Mouse (Mus musculus): Measurements from ENCODE around the gene Telo2. TPM values are rescaled to one million over a fixed set of nuclear protein-coding genes. Genes with fewer than 3 reads are reported as not detected.

The Telo2 gene
- polyA plus RNA-seq, 1 experiment from 2014 or later = 36.7 TPM

DNA sequence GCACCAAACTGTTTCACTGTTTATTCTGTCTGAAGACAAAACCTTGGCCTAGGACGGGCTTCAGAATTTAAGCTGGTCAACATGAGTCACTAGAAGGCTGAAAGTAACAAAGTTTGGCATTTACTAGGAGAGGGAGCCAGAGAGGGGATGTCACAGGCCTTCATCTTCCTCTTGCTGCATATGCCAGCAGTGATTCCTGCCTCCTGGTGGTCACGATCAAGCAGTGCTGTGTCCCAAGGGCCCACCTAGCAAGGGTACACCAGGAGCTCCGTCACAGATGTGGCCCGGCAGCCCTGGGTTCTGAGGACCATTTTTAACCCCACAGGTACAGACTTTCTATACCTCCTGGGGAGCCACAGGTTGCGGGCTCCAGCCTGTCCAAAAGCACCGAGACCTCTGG is 58.7 kb downstream of the Telo2 start:
- H3K4me1 ChIP-seq (replicated peaks; ENCODE audit: control insufficient read depth, insufficient read depth, low read length) = no peaks in the 10 kb centered on the region
- H3K9me3 ChIP-seq (ENCODE audit: control insufficient read depth, low read length) = no peaks in the 10 kb centered on the region
- H3K27ac ChIP-seq (ENCODE audit: low read depth) = no peak overlapping the region
- no peak overlapping the region for H3K9ac ChIP-seq (ENCODE audit: low read length)
- H3K36me3 ChIP-seq (ENCODE audit: control insufficient read depth, insufficient read depth, low read length) = peaks cover 79% of the 10 kb centered on the region
- ATAC-seq (replicated peaks; ENCODE audit: low FRiP score, low TSS enrichment, low read depth) (no peak), DNase-seq (ENCODE audit: low spot score) (no peak)
- H3K4me3 ChIP-seq (ENCODE audit: low read depth, low read length) = no peak overlapping the region
- no peaks in the 10 kb centered on the region for H3K27me3 ChIP-seq (replicated peaks; ENCODE audit: control insufficient read depth, insufficient read depth, low read length)
- WGBS = 79% methylated on average over 6 of the region's 6 CpGs
- no peak overlapping the region for H3K4me2 ChIP-seq (ENCODE audit: low read length)

DNA sequence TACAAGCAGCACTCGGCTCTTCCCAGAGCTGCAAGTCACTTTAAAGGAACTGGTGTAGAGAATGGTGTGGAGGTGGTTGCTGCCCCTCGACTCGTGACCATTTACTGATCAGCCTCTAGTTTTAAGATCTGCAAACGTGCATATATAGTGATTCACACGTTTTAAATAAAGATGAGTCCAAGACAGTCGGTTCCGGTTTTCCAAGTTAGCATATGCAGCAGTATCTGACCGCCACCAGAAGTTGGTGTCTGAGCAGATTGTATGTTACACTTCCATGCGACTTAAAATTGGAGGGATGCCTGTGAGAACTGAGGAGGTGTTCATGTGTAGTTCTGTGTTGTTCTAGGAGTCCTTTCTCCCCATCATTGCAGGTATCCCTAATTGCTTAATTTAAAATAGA is 62.5 kb downstream of the Telo2 start:
- no peaks in the 10 kb centered on the region for H3K9me3 ChIP-seq (ENCODE audit: control insufficient read depth, low read length)
- H3K27ac ChIP-seq (ENCODE audit: low read depth) = no peak overlapping the region
- H3K4me3 ChIP-seq (ENCODE audit: low read depth, low read length) = no peak overlapping the region
- H3K36me3 ChIP-seq (ENCODE audit: control insufficient read depth, insufficient read depth, low read length) = peaks cover 76% of the 10 kb centered on the region
- H3K4me2 ChIP-seq (ENCODE audit: low read length) = no peak overlapping the region
- ATAC-seq (replicated peaks; ENCODE audit: low FRiP score, low TSS enrichment, low read depth) (no peak), DNase-seq (ENCODE audit: low spot score) (no peak)
- no peaks in the 10 kb centered on the region for H3K4me1 ChIP-seq (replicated peaks; ENCODE audit: control insufficient read depth, insufficient read depth, low read length)
- no peak overlapping the region for H3K9ac ChIP-seq (ENCODE audit: low read length)
- no peaks in the 10 kb centered on the region for H3K27me3 ChIP-seq (replicated peaks; ENCODE audit: control insufficient read depth, insufficient read depth, low read length)
- WGBS = 84% methylated on average over 9 of the region's 9 CpGs

Other genes starting within 250 kb of the Telo2 start
- gene Igfals, start 250.0 kb downstream of the Telo2 start, polyA plus RNA-seq (2014; fragmentation: Nextera tagmentation; extraction: Ambion mirVana) = 0.63 and 0.84 TPM in 2 replicates
- 58.8 and 61.9 TPM in 2 replicates for gene Nubp2, start 229.6 kb downstream of the Telo2 start, polyA plus RNA-seq (2014; fragmentation: Nextera tagmentation; extraction: Ambion mirVana)
- 36.3 and 37.0 TPM in 2 replicates for gene Spsb3, start 229.3 kb downstream of the Telo2 start, polyA plus RNA-seq (2014; fragmentation: Nextera tagmentation; extraction: Ambion mirVana)
- gene Eme2, start 220.9 kb downstream of the Telo2 start, polyA plus RNA-seq (2014; fragmentation: Nextera tagmentation; extraction: Ambion mirVana) = 21.6 and 24.1 TPM in 2 replicates
- gene Mrps34, start 220.9 kb downstream of the Telo2 start, polyA plus RNA-seq (2014; fragmentation: Nextera tagmentation; extraction: Ambion mirVana) = 100 and 110 TPM in 2 replicates
- 86.4 and 90.7 TPM in 2 replicates for gene Nme3, start 219.5 kb downstream of the Telo2 start, polyA plus RNA-seq (2014; fragmentation: Nextera tagmentation; extraction: Ambion mirVana)
- gene Mapk8ip3, start 179.0 kb downstream of the Telo2 start, polyA plus RNA-seq (2014; fragmentation: Nextera tagmentation; extraction: Ambion mirVana) = 36.0 and 40.7 TPM in 2 replicates
- 125 and 143 TPM in 2 replicates for gene Jpt2, start 155.3 kb downstream of the Telo2 start, polyA plus RNA-seq (2014; fragmentation: Nextera tagmentation; extraction: Ambion mirVana)
- 7.1 and 8.8 TPM in 2 replicates for gene Cramp1l, start 100.2 kb downstream of the Telo2 start, polyA plus RNA-seq (2014; fragmentation: Nextera tagmentation; extraction: Ambion mirVana)
- gene Ift140, start 99.9 kb downstream of the Telo2 start, polyA plus RNA-seq (2014; fragmentation: Nextera tagmentation; extraction: Ambion mirVana) = 16.3 and 16.9 TPM in 2 replicates
- 23.5 and 24.2 TPM in 2 replicates for gene Tmem204, start 32.4 kb downstream of the Telo2 start, polyA plus RNA-seq (2014; fragmentation: Nextera tagmentation; extraction: Ambion mirVana)
- gene Ptx4, start 4.8 kb upstream of the Telo2 start, polyA plus RNA-seq (2014; fragmentation: Nextera tagmentation; extraction: Ambion mirVana) = not detected in 2 replicates
- gene Clcn7, start 17.4 kb upstream of the Telo2 start, polyA plus RNA-seq (2014; fragmentation: Nextera tagmentation; extraction: Ambion mirVana) = 20.0 and 22.0 TPM in 2 replicates
- 0.07 TPM in 2 replicates for gene Ccdc154, start 46.5 kb upstream of the Telo2 start, polyA plus RNA-seq (2014; fragmentation: Nextera tagmentation; extraction: Ambion mirVana)
- 0.41 and 0.47 TPM in 2 replicates for gene Gm38655, start 59.5 kb upstream of the Telo2 start, polyA plus RNA-seq (2014; fragmentation: Nextera tagmentation; extraction: Ambion mirVana)
- gene BC003965, start 68.6 kb upstream of the Telo2 start, polyA plus RNA-seq (2014; fragmentation: Nextera tagmentation; extraction: Ambion mirVana) = 36.9 and 37.1 TPM in 2 replicates
- 4.8 and 6.2 TPM in 2 replicates for gene Unkl, start 72.4 kb upstream of the Telo2 start, polyA plus RNA-seq (2014; fragmentation: Nextera tagmentation; extraction: Ambion mirVana)
- 36.4 and 41.8 TPM in 2 replicates for gene Gnptg, start 124.2 kb upstream of the Telo2 start, polyA plus RNA-seq (2014; fragmentation: Nextera tagmentation; extraction: Ambion mirVana)
- 45.1 and 47.4 TPM in 2 replicates for gene Tsr3, start 124.2 kb upstream of the Telo2 start, polyA plus RNA-seq (2014; fragmentation: Nextera tagmentation; extraction: Ambion mirVana)
- gene Baiap3, start 140.4 kb upstream of the Telo2 start, polyA plus RNA-seq (2014; fragmentation: Nextera tagmentation; extraction: Ambion mirVana) = 2.9 and 4.0 TPM in 2 replicates
- 579 and 640 TPM in 2 replicates for gene Ube2i, start 158.7 kb upstream of the Telo2 start, polyA plus RNA-seq (2014; fragmentation: Nextera tagmentation; extraction: Ambion mirVana)
- 0.39 TPM in 1 of 2 replicates, not detected in the other for gene Prss34, start 182.4 kb upstream of the Telo2 start, polyA plus RNA-seq (2014; fragmentation: Nextera tagmentation; extraction: Ambion mirVana)
- gene Prss28, start 192.7 kb upstream of the Telo2 start, polyA plus RNA-seq (2014; fragmentation: Nextera tagmentation; extraction: Ambion mirVana) = not detected in 2 replicates
- gene Prss29, start 202.7 kb upstream of the Telo2 start, polyA plus RNA-seq (2014; fragmentation: Nextera tagmentation; extraction: Ambion mirVana) = not detected in 2 replicates
- not detected in 2 replicates for gene Tpsab1, start 229.6 kb upstream of the Telo2 start, polyA plus RNA-seq (2014; fragmentation: Nextera tagmentation; extraction: Ambion mirVana)

Measured in intestine, embryonic 14.5 days (tissue).